Mouse (Mus musculus): ENCODE measurements around the gene Camk2d. TPM values are rescaled to one million over a fixed set of nuclear protein-coding genes. Genes with fewer than 3 reads are reported as not detected.

Gene Camk2d
- 62.8 and 63.2 TPM in 2 replicates for polyA plus RNA-seq (2012; rRNA removed)

GRCm38 (mm10) chr3:126596086-126596485 lies at the start of gene Camk2d:
Camk2d (plus strand) TSS chr3:126596302.

Other genes with a start within 250 kb of the Camk2d start
- 0.17 and 1.1 TPM in 2 replicates for gene Arsj, start 232.6 kb upstream of the Camk2d start, polyA plus RNA-seq (2012; rRNA removed)

All from central nervous system, embryonic 14 days (tissue).